Mouse (Mus musculus) splenic B cell, adult 2 months (primary cell): ENCODE results near the gene Ankrd13a.

Experiments used
- DNase-seq: peaks from one replicate; pipeline ENCODE4 v3.0.0-alpha.2; 2011; ENCODE audit warnings: low read depth, low spot score
- H3K27me3 ChIP-seq: 2 replicates; pipeline ENCODE4 v1.6.1; 2012; ENCODE audit warnings: mild to moderate bottlenecking, low read length, moderate library complexity, mixed read lengths; ENCODE audit not compliant: control insufficient read depth, poor library complexity, insufficient read depth, severe bottlenecking
- H3K36me3 ChIP-seq: 2 replicates; pipeline ENCODE4 v1.6.1; 2012; ENCODE audit warnings: mild to moderate bottlenecking, low read length, moderate library complexity, mixed read lengths; ENCODE audit not compliant: control insufficient read depth, poor library complexity, insufficient read depth, severe bottlenecking

The Ankrd13a gene

DNA sequence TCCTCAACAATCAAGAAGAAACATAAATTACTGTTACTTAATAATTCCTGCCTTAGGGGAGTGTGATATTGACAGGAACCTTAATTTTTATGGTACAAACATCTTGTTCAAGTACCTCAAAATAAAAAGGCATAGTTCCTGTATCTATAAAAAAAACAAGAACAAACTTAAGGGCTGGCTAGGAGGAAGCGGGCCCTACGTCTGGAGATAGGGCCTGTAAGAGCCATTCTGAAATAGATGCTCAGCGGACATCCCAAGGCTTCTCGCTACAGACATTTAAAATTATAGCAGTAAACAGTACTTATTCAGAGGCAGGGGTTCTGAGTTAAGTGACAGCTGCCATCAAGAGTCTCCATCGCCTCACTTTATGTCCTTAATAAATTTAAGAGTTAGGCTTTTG lies 27.0 kb upstream of the Ankrd13a start:
- Histone ChIP-seq H3K36me3 (peaks cover 18% of the 10 kb centered on the region), H3K27me3 (no peaks in the 10 kb centered on the region)
- DNase-seq: peak; percentile 49

DNA sequence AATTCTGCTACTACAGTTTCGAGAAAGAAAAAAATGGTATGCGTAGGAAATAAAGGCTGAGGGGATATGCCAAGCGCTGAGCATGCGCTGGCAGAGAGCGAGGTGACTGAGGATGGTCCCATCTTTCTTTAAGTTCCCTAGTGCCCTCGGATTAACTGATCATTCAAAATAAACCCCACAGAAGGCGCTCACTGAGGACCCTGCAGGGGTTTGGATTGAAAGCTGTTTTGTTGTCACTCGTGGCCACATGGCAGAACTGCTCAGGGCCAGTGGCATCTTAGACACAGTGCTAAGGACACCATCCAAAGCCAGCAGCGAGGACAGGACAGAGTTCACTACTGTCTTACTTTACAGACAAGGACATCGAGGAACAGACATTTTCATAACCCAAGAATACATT lies 24.2 kb upstream of the Ankrd13a start:
- H3K36me3 ChIP-seq: peaks cover 20% of the 10 kb centered on the region
- H3K27me3 ChIP-seq: no peaks in the 10 kb centered on the region
- DNase-seq: no peak

DNA sequence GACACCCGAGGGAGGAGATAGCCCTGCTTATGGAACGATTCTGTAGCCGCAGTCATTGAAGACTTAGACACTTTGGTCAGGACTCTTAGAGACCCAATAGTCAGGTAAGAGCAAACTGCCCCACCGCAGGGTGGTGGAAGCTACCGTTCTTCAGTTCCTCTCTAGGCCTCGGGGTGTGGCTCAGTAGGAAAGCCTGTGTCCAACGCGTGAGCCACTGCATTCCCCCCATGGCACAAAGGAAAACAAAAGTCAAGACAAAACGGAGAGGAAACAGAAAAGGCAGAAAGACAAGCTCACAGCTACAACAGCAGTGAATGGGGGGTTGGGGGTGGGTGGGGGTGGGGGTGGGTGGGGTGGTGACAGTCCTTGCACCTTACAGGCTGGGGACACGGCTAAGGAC lies 22.1 kb upstream of the Ankrd13a start:
- no peak for DNase-seq
- Histone ChIP-seq H3K36me3 (peaks cover 23% of the 10 kb centered on the region), H3K27me3 (no peaks in the 10 kb centered on the region)

DNA sequence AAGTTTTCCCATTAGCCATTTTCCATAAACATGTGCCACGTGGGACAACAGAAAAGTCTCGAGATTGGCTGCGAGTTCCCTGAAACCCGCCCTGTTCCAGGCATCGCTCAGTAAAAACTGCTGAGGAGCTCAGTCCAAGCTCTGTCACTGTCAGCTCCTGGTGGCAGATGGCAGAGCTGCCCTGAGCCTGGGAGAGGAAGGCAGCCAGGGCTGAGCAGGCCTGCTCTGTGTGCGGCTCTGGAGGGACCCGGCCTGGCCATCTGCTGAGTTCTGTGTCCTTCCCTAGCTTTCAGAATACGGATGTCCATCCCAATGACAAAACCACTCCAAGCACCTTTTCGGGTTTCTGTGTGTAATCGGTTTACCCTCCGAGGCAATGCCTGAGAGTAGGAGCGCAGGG lies 21.1 kb upstream of the Ankrd13a start:
- H3K36me3 ChIP-seq: peaks cover 23% of the 10 kb centered on the region
- no peak for DNase-seq
- H3K27me3 ChIP-seq: no peaks in the 10 kb centered on the region

DNA sequence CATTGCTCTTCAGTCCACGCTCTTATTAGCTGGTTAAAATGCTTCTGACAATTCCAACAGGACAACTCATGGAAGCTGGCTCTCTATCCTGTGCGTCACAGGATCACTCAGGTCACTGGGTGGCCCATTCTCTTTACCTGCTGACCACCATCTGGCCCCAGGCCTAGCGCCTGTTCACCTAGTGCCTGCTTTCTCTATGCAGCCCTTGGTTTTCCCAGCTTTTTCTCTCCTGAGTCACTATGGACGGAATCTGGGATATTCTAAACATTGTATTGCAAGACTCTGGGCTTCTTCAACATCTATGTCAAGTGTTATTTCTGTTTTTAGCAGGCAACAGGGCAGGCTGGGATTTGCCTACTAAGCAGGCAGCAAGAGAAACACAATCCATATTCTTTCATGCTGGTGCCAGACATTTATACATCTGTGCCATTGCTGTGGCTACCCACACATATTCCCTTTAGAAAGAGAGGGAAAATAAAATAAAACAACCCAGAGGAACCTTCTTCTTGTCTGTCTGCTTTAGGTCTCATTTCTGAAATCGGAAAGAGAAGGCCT lies 14.9 kb upstream of the Ankrd13a start:
- Histone ChIP-seq H3K36me3 (peaks cover 30% of the 10 kb centered on the region), H3K27me3 (no peaks in the 10 kb centered on the region)
- DNase-seq: no peak

DNA sequence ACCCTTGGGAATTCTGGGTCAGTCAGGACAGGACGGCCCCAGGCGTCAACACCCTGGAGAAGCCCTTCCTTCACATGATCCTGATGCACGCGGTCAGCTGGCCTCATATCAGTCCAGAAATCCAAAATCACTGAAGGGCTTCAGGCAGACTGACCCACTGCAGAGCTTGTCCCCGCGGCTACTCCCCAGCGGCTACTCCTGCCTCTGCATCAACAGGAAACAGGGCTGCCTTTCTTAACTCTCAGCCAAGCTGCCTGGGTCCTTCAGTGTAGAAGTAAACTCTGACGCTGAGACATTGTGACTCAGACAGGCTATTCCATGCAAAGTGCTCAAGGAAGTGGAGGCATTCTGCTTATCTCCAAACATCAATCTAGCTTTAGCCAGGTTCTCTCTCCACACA lies 12.5 kb upstream of the Ankrd13a start:
- DNase-seq: no peak
- Histone ChIP-seq H3K36me3 (peaks cover 27% of the 10 kb centered on the region), H3K27me3 (no peaks in the 10 kb centered on the region)

DNA sequence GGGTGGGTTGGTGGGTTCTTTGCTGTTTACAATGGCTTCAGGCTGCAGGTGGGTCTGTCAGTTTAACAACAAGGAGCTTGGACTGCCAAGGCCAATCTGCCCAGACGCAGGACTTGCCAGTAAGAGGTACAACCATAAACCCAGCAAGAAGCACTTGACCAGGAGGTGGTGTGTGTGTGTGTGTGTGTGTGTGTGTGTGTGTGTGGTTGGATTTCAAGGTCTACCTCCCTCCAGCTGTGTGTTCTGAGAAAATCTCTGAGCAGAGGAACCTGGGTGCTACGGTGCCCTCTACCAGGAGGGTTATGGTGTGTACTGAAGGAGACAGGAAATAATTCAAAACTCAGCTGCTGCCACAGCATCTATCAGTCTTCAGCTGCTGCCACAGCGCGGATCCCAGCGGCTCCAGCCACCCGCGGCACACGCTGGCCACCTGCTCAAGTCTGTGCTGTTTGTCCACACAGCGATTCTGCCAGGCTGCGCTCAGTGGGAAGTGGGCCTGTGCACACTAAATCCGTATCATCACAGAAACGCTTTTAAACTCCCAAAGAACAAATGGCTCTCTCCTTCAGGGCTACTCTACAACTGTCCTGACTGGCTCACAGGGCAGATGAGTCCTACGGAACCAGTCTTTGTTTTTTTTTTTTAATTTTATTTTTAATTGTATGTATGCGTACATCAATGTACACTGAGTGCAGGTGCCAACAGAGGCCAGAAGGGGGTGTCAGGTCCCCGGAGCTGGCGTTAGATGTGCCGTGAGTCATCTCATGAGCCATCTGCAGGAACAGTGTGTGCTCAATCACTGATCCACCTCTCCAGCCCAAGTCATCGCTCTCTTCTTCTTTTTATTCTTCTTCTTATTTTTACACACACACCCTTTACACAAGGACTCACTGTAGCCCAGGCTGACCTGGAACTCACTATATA lies 9.4 kb upstream of the Ankrd13a start:
- peak; percentile 44 for DNase-seq
- Histone ChIP-seq H3K36me3 (peaks cover 25% of the 10 kb centered on the region), H3K27me3 (no peaks in the 10 kb centered on the region)

DNA sequence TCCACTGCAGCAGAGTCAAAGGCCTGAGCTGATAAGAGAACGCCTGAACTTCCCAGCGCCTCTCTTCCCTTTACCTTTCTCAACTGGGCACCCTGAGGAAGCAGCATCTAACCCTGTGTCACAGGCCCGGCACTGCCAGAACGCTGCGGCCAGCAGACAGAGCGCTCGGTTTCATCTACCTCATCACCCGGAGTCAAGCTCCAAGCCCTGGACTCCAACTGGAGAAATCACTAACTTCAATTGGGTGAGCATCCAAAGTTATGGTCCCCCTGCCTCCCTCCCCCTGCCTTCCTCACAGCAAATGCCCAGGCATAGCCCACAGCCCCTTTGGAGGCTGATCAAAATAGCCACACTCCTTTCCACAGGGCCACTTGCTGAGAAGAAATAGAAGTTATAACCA lies 7.8 kb upstream of the Ankrd13a start:
- Histone ChIP-seq H3K36me3 (peaks cover 16% of the 10 kb centered on the region), H3K27me3 (no peaks in the 10 kb centered on the region)
- DNase-seq: no peak

DNA sequence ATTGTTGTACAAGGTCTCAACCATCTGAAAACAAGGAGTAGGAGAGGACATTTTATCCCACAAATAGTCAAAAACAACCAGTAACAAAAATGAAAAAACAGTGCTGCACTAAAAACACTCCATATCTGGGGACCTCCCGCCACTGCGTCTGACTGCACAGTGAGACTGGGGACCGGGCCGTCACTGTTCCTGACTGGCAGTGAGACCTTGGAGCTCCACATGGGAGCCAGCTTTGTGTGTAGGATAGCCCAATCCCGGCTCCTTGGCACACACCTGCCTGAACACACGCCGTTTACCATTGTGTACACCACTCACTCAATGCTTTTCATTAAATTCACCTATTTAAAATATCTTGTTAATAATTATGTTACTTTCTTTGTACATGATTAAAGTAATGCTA lies 7.3 kb upstream of the Ankrd13a start:
- peaks cover 14% of the 10 kb centered on the region for H3K36me3 ChIP-seq
- no peak for DNase-seq

DNA sequence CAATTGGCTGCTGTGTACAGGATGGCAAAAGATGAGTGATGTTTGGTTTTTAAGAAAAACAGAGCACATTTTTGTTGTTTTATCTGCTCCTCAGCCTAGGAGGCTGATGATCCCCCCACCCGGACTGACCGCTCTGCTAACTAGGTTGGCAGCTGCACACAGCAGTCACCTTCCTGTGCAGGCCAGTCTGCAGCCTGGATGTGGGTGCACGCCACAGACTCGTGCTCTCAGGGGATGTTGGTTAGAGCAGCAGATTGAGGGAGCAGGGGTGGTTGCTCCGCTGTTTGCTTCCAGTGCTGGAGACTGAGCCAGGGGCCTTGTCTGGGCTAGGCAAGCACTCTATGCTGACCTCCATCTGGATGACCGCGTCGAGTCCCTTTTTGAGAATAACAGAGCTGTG lies 4.7 kb upstream of the Ankrd13a start:
- peaks cover under 1% of the 10 kb centered on the region; the same call in 1 of the 2 replicates for H3K36me3 ChIP-seq
- H3K27me3 ChIP-seq: no peaks in the 10 kb centered on the region
- DNase-seq: no peak

More for the DNA sequence above, 7.3 kb upstream of the Ankrd13a start:
- no peaks in the 10 kb centered on the region for H3K27me3 ChIP-seq

DNA sequence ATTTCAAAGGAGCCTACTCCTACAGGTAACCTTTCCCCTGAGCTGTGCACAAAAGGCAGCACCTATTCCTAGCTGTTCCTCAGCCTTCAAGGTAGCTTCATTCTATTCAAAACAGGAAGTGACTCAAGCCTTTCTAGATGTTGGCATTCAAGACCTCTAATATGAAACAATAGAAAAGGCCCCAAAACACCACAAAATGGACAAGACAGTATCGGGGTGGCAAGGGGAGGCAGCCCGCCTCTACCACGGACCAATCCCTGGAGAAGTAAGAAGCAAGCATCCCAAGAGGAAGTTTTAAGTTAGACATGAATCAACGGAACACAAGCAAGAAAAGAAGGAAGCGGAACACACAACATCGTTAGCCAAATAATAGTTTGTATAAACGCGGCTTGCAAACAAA lies 2.7 kb upstream of the Ankrd13a start:
- no peaks in the 10 kb centered on the region for H3K27me3 ChIP-seq
- peak; percentile 29 for DNase-seq
- H3K36me3 ChIP-seq: no peaks in the 10 kb centered on the region

DNA sequence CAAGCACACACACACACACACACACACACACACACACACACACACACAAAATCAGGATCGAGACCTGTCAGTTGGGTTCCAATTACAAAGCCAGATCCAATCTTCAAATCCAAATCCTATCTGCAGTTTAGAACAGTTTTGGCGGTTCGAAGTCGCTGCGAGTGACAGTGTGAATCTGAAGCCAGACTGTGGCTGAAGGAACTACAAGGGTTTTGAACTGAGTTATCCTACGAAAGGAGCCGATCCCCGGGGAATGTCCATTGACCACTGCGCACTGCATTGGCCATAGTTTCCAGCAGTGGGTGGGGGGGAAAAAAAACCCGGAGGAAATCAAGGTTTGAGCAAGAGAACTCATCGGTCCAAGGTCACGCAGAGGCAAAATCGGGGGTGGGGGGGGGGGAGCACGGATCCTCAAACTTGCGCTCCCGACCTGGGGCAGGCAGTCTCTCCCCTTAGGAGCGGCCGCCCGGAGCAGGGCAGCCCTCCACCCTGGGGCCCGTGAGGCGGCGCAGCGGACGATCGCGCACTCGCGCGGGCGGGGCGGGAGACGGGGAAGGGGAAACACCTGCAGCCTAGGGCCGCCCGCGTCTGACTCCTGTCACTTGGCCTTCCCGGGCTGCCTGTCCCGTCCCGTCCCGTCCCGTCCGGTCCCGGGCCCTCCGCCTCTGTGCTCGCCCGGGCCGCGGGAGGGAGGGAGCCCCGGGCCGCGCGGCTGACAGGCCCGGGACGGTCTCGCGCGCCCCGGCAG lies 1.8 kb upstream of the Ankrd13a start:
- DNase-seq: peak; percentile 63
- Histone ChIP-seq H3K36me3 (no peaks in the 10 kb centered on the region), H3K27me3 (no peaks in the 10 kb centered on the region)

DNA sequence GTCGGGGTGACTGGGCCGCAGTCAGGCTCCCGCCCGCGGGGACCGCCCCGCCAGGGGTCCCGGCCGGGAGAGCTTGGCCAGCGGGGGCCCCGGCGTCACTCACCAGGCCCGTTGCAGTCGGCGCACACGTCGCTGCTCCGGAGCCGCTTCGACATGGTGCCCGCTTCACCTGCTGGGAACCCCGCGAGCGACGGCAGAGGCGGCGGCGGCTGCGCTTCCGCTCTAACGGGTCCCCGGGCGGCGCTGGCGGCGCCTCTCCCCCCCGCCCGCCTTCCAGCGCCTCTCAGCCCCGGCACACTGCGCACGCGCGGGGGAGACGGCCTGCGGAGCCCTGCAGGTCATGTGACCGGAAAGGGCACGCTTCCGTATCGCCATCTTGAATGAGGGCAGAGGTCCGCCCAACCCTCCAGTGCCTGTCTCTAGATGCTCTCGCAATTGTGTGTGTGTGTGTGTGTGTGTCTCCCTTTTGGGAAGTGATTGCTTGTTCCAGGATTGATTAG lies 1.2 kb upstream of the Ankrd13a start:
- Histone ChIP-seq H3K36me3 (no peaks in the 10 kb centered on the region), H3K27me3 (no peaks in the 10 kb centered on the region)
- DNase-seq: peak; percentile 99

DNA sequence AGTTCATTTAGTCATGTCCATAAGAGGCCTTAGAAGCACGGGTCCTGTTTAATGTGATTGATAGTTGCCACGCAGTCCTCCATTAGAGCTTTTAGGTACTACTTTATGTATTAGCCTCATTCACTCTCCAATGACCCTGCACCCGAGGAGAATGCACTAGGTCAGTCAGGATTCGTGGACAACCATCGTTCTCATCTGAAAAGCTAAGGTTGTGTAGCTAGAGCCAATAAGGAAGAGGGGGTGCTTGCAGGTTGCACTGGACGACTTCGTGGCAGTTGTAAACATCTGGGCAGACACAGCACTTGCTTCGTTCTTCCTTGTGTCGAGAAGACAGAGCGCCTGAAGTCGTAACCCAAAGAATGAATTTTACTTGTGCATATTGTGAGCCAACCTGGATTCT lies 697 bp upstream of the Ankrd13a start:
- DNase-seq: no peak

More for the DNA sequence above, 697 bp upstream of the Ankrd13a start:
- no peaks in the 10 kb centered on the region for H3K27me3 ChIP-seq
- H3K36me3 ChIP-seq: no peaks in the 10 kb centered on the region
